Mouse (Mus musculus) NIH3T3 (cell line): ENCODE measurements around the gene Klra9.
"Not testable (repeated sequence)": the region's sequence is repeated elsewhere in the genome, so short reads cannot be mapped to it uniquely, and the experiment has no call there.

Source experiments
- DNase-seq: peaks from one replicate; pipeline ENCODE4 v3.0.0-alpha.2; 2012; ENCODE audit warnings: low read depth

Gene Klra9

GRCm38 (mm10) chr6:130193012-130193411 lies at the start of gene Klra9:
Gene Klra9 (minus strand): TSS chr6:130193112.
- not testable (repeated sequence) for DNase-seq

GRCm38 (mm10) chr6:130237536-130237935 lies 44.6 kb upstream of the Klra9 start:
- no peak for DNase-seq

GRCm38 (mm10) chr6:130236635-130237034 lies 43.7 kb upstream of the Klra9 start:
- no peak for DNase-seq

- no peak for DNase-seq
Observed at GRCm38 (mm10) chr6:130233222-130233621, 40.3 kb upstream of the Klra9 start, which contains the start of gene Klra7. Gene Klra7 (minus strand): TSS chr6:130233322.

GRCm38 (mm10) chr6:130197453-130197852 lies 4.5 kb upstream of the Klra9 start:
- not testable (repeated sequence) for DNase-seq

GRCm38 (mm10) chr6:130129798-130130197 lies 63.1 kb downstream of the Klra9 start, which contains the start of gene Klra8:
Gene Klra8 (minus strand): TSS chr6:130129898.
- not testable (repeated sequence) for DNase-seq
